Mouse (Mus musculus) kidney, adult 11 months (tissue): ENCODE measurements at regions not wholly inside any gene's neighbourhood (a gene's known extent, or its start where the extent isn't known, plus 50 kb on each side); places are given as distances from the start of the nearest gene placed in this dataset.

ENCODE experiments used
- DNase-seq: peaks from one replicate; pipeline ENCODE4 v3.0.0; 2022

- no peak for DNase-seq
Measured at GRCm38 (mm10) chr19:36178828-36179251, 58.9 kb upstream of the Ankrd1 start.

DNA sequence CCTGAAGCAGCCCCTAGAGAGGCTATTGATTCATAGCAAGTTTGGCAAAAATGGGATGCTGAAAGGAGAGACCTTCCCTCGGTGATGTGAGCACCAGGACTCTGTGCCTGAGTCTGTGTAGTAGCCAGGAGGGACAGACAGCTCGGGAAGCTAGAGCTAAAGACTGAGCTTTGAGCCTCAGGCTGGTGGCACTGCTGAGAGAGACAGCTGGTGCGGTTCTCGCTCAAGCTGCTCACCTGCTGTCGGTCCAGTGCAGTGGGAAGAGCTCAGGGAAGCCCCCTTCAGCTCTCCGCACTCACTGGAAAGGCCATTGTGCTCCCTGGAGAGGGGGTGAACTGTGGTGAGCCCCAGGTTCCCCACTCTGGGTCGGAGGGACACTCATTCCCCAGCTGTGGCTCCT lies 60.4 kb upstream of the Ankrd1 start:
- no peak for DNase-seq

DNA sequence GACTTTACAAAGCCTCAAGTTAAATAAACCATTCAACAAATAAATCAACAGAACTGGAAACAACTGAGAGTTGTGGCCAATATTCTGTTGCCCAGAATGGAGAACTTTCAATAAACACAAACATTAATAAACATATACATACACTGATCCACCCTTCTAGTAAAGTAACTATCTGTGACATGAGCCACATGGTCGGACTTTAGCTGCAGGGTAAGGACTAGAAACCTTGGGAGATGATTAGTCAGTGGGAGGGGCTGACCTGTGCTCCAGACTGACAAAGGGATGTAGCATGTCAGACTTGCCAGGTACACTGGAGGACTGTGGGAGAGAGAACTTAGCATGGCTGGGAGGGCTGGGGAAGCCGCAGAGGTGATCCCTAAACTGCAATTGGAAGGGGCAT lies 61.6 kb upstream of the Ankrd1 start:
- DNase-seq = peak; percentile 9

- DNase-seq = peak; percentile 60
Measured at GRCm38 (mm10) chr19:36183127-36183526, 63.2 kb upstream of the Ankrd1 start.

DNA sequence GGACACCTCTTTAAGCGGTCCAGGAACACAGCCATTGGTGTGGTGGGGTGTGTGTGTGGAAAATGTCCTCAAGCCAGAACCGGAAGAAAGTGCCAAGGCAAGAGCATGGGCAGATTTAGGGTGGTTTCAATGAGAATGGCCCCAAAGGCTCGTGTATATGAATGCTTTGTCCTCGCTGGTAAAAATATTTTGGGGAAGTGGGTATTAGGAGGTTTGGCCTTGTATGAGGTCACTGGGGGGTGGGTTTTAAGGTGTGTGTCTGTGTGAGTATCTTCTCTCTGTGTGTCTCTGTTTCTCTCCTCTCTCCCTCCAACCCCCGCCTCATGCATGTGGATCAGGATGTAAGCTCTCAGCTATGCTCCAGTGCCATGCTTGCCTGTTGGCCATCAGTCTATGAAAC lies 69.8 kb upstream of the Ankrd1 start:
- DNase-seq = no peak

DNA sequence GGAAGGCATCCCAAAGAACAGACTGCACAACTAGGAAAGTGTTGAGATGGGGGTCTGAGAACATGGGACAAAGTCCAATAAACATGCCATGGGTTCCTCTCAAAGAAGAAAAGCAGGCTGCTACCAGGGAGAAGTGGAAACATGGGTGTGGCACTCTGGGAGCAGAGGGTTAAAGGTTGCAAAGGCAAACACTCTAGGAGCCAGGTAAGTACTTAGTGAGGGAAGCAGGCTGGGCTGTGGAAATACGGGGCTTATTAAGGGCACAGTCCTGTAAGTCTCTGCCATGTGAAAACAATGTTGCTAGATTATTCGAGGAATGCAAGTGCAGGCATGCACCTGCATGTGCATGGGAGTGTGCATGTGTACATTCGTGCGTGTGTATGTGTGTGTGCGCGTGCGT lies 71.7 kb upstream of the Ankrd1 start:
- DNase-seq = no peak

DNA sequence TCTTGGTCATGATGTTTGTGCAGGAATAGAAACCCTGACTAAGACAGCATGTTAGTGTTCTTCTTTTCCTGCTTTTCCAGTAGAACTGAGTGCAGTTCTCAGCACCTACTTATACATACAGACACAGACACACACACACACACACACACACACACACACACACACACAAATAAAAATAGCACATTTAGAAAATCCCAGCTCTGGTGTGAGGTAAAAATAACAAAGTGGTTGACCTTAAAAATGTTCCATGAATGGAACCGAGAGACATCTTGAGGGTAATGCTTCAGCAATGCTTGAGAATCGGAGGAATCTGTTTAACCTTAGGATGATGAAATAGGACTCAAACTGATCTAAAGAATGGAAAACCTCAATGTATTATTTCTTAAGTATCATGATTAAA lies 84.4 kb upstream of the Ankrd1 start:
- DNase-seq = no peak

DNA sequence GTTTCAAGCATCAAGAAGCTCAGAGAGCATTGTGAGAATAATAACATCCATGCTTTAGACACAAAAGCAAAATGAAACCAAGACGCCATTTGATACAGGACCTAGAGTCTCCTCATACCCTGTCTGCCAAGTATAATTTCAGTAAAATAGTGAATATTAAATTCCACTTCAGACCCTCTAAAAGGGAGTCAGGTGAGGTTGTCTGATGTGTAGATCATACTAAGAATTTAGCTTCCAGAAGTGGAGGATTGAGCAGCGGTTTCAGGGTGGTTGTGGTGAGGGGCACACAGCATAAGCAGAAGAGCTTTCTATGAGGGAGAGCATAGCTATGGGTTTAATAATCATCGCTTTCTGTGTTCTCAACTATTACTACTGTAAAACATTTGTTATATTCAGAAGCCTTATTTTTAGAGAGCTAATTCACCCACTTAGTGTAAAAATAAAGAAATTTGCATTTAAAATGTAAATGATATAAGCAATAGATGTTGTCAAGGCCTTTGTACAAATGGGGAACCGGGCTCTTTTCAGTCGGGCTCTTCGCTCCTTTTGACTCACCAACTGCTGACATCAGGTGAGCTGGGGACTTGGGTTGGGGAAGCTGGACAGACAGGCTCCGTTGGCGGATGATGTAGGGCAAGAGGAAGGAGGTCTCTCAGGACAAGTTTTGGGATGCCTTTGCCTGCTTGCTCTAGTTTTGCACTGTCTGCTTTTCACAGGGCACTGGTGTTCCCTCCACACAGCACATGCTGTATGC lies 85.2 kb upstream of the Ankrd1 start:
- no peak for DNase-seq

GRCm38 (mm10) chr19:36207735-36208288 lies 87.9 kb upstream of the Ankrd1 start:
- DNase-seq = no peak

- no peak for DNase-seq
Measured at GRCm38 (mm10) chr19:36208419-36208818, 88.5 kb upstream of the Ankrd1 start.

- DNase-seq = no peak
Measured at GRCm38 (mm10) chr19:36213461-36213860, 93.6 kb upstream of the Ankrd1 start.

- DNase-seq = peak; percentile 31
Measured at GRCm38 (mm10) chr19:36214188-36214968, 94.5 kb upstream of the Ankrd1 start.

DNA sequence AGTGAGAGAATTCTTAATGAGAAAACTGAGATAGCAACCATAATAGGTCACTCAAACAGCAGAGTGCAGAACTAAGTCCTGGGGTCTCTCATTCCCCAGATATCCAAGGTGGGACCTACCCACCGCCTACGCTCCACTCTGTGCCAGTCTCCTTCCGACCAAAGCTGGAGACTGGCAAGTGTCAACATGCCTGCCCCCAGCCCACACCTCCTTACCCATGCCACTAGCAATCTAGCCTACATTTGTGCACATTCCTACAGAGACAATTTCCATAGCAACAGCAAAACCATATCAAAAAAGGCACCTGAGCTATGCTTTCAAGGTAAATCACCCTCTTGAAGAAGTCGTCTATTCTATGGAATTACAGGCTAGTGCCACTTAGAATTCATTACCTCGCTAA lies 97.3 kb upstream of the Ankrd1 start:
- DNase-seq = no peak

DNA sequence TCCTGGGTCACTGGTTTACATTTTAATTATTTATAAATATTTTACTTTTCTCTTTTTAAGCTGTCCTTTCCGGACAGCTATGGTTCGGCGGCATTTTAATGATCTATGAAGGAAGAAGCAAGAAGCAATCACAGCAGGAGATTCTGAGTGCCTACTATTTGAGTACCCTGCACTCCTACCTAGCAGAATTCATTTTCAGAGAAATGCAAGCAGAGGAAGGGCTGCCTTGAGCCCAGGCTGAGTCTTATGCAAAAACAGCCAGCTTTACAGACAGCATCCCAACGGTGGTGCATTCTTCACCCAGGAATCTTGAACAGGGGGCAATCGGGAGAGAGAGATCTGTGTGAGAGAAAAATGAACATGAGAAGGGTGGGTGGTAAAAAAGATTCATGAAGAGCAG lies 97.7 kb upstream of the Ankrd1 start:
- DNase-seq = no peak

DNA sequence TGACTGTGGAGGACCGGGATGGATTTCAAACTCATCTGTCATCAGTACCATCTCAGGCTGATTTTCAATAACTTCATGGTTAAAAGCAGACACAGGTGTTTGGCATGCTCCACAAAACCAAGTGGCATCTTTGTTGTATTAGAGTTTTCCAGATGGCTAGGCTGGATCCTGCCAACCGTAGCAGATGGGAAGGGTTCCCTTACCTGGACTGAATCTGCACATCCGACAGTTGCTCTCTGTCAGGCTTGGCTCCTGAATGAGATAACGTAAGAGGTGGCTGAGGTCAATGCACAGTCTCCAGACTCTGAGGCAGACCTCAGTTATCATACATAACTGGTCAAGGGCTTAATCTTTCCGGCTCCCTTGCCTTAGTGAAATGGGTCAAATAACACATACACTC lies 99.0 kb upstream of the Ankrd1 start:
- no peak for DNase-seq

- no peak for DNase-seq
Measured at GRCm38 (mm10) chr19:36221104-36221503, 101.2 kb upstream of the Ankrd1 start.

- no peak for DNase-seq
Measured at GRCm38 (mm10) chr19:36221596-36221995, 101.7 kb upstream of the Ankrd1 start.

GRCm38 (mm10) chr19:36222198-36222597 lies 102.3 kb upstream of the Ankrd1 start:
- DNase-seq = no peak

DNA sequence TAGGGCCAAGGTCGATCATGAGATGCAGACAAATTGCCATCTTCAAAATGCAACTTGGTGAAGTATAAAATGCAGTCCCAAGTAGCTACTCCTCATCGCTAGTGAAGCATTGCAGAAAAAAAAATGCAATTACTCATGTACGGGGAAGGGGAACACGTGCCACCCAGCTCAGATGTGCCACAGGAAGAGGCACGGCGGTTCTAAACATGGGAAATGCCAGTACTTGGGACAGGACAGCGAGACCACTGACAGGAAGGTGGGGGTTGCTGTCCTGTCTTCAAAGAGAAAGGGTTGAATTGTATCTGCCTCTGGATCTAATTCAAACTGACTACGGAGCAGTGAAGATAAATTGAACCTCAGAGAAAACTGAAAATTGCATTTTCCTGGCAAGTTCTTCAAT lies 104.6 kb upstream of the Ankrd1 start:
- no peak for DNase-seq

DNA sequence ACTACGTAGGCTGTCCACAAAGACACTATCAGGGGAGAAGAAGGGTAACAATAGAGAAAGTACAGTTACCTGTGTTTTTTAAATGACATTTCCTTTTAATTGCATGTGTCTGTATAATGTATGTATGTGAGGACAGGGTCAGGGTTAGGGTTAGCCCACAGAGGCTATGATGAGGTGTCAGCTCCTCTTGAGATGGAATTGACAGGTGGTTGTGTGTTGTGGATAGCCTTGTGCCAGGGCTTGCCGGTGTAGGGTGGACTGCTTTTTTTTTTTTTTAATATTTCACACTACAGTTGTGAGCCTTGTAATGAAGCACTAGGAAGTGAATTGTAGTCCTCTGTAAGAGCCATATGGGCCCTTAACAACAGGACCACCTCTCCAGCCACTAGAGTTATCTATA lies 105.7 kb upstream of the Ankrd1 start:
- no peak for DNase-seq

DNA sequence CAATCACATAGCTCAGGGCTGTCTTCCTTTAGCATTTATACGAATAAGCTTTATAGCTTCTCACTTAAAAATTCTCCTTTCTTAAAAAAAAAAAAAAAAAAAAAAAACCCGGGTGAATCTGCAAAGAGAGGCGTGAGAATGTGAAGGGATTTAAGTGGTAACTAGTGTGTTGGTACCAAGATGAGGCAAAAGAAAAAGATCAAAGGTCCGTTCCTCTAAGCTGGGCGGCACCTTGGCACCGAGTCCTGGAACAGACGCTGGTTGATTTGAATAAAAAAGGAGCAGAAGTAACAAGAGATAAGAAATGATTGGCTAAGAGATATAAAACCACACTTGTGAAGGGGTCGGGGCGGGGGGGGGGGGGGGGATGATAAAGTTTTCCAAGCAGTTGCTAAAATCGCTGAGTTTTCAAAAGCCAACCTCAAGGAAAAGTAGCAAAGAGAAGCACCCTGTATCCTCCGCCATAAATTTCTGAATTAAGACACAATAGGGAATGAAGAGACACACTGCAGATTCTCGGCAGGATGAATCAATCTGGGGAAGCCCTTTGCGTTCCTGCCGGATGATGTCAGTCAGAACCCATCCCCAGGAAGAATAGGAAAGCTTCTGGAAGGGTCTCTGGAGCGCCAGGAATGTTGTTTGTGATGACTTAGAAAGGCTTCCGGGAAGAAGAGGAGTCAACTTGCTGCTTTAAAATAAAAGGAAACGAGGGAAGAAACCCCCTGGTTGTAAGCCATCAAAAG lies 107.7 kb upstream of the Ankrd1 start:
- peak; percentile 17 for DNase-seq

- DNase-seq = no peak
Measured at GRCm38 (mm10) chr19:36229315-36229714, 109.4 kb upstream of the Ankrd1 start.

- no peak for DNase-seq
Measured at GRCm38 (mm10) chr19:36229941-36230340, 110.0 kb upstream of the Ankrd1 start.
